Mouse (Mus musculus) megakaryocyte, embryonic 14.5 days (primary cell): Measurements from ENCODE around the gene Cenpi. TPM values are rescaled to one million over a fixed set of nuclear protein-coding genes. Genes with fewer than 3 reads are reported as not detected.

Experiments used
- H3K27me3 ChIP-seq: replicated peaks from 2 replicates; pipeline ENCODE3; 2012; ENCODE audit warnings: inconsistent platforms
- H3K36me3 ChIP-seq: replicated peaks from 2 replicates; pipeline ENCODE3; 2012; ENCODE audit warnings: low read length, inconsistent platforms, mixed read lengths
- H3K4me1 ChIP-seq: 2 replicates; pipeline ENCODE4 v1.6.1; 2012; ENCODE audit warnings: inconsistent platforms
- H3K4me3 ChIP-seq: replicated peaks from 2 replicates; pipeline ENCODE3; 2012; ENCODE audit warnings: moderate library complexity, mild to moderate bottlenecking, inconsistent platforms
- H3K9me3 ChIP-seq: 2 replicates; pipeline ENCODE4 v1.6.1; 2012; ENCODE audit warnings: inconsistent platforms
- FLI1 ChIP-seq: IDR thresholded peaks from 2 replicates; pipeline ENCODE4 v1.6.1; 2012; ENCODE audit warnings: low read length, inconsistent platforms, mixed read lengths
- GATA1 ChIP-seq: IDR thresholded peaks from 3 replicates; pipeline ENCODE4 v1.6.1; 2012; ENCODE audit warnings: mixed read lengths, low read length, inconsistent platforms, borderline replicate concordance
- polyA plus RNA-seq: library from polyadenylated mRNA; stranded (reverse); fragments of >175 nt; gene quantifications from 2 replicates; pipeline ENCODE4 v1.2.3, GENCODE M21; 2012; ENCODE audit warnings: low replicate concordance; ENCODE audit not compliant: insufficient read depth

Cenpi gene
- polyA plus RNA-seq, 1 experiment = 0.15 TPM

- Histone ChIP-seq H3K36me3 (no peaks in the 10 kb centered on the region), H3K4me3 (peak overlapping the region; percentile 46), H3K4me1 (no peaks in the 10 kb centered on the region), H3K27me3 (peaks cover 26% of the 10 kb centered on the region), H3K9me3 (peaks cover 5% of the 10 kb centered on the region; the same call in 1 of the 2 replicates)
- TF ChIP-seq FLI1 = no peak
- TF ChIP-seq GATA1 = no peak
Observed at GRCm38 (mm10) chrX:134404584-134404955, 96.7 kb downstream of the Cenpi start.

- H3K27me3 ChIP-seq = peaks cover 19% of the 10 kb centered on the region
- no peak for TF ChIP-seq GATA1
- no peak for TF ChIP-seq FLI1
Observed at GRCm38 (mm10) chrX:134409354-134409900, 101.5 kb downstream of the Cenpi start.

GRCm38 (mm10) chrX:134412096-134412495 is 104.2 kb downstream of the Cenpi start:
- Histone ChIP-seq H3K9me3 (peaks cover 4% of the 10 kb centered on the region), H3K4me1 (no peaks in the 10 kb centered on the region), H3K36me3 (no peaks in the 10 kb centered on the region), H3K4me3 (no peak overlapping the region), H3K27me3 (peaks cover 8% of the 10 kb centered on the region)
- no peak for TF ChIP-seq GATA1
- no peak for TF ChIP-seq FLI1

More at GRCm38 (mm10) chrX:134409354-134409900, 101.5 kb downstream of the Cenpi start:
- peaks cover 4% of the 10 kb centered on the region for H3K9me3 ChIP-seq
- no peaks in the 10 kb centered on the region for H3K4me1 ChIP-seq
- no peaks in the 10 kb centered on the region for H3K36me3 ChIP-seq
- H3K4me3 ChIP-seq = no peak overlapping the region

Other genes starting within 250 kb of the Cenpi start
- gene Cstf2, start 248.9 kb upstream of the Cenpi start, polyA plus RNA-seq = 11.3 and 17.9 TPM in 2 replicates
- gene Xkrx, start 146.0 kb upstream of the Cenpi start, polyA plus RNA-seq = not detected in 2 replicates
- not detected in 2 replicates for gene Arl13a, start 120.6 kb upstream of the Cenpi start, polyA plus RNA-seq
- gene Nox1, start 86.1 kb upstream of the Cenpi start, polyA plus RNA-seq = not detected in 2 replicates
- gene Trmt2b, start 31.1 kb upstream of the Cenpi start, polyA plus RNA-seq = 0.51 and 0.58 TPM in 2 replicates
- not detected in 2 replicates for gene Tmem35a, start 12.9 kb upstream of the Cenpi start, polyA plus RNA-seq
- not detected in 2 replicates for gene Drp2, start 96.5 kb downstream of the Cenpi start, polyA plus RNA-seq
- gene Taf7l, start 168.4 kb downstream of the Cenpi start, polyA plus RNA-seq = not detected in 2 replicates
- 4.0 TPM in 1 of 2 replicates, not detected in the other for gene Timm8a1, start 233.8 kb downstream of the Cenpi start, polyA plus RNA-seq